Mouse (Mus musculus) kidney, embryonic 15.5 days (tissue): ENCODE data around the gene Smyd3. TPM values are rescaled to one million over a fixed set of nuclear protein-coding genes. Genes with fewer than 3 reads are reported as not detected.

Source experiments
- ATAC-seq: fragments of 200-750 bp; cut with Nextera tagmentation; replicated peaks from 2 replicates; pipeline ENCODE4 v1.8.0; 2017; ENCODE audit warnings: moderate TSS enrichment; ENCODE audit not compliant: low FRiP score
- H3K27ac ChIP-seq: fragments of 300-500 bp; sonication (generic); 2 replicates; pipeline ENCODE4 v1.5.1; 2015; ENCODE audit warnings: mild to moderate bottlenecking, inconsistent platforms
- H3K27me3 ChIP-seq: fragments of 300-500 bp; sonication (generic); 2 replicates; pipeline ENCODE4 v1.6.1; 2015; ENCODE audit warnings: inconsistent platforms
- H3K36me3 ChIP-seq: fragments of 300-500 bp; sonication (generic); 2 replicates; pipeline ENCODE4 v1.6.1; 2015; ENCODE audit warnings: inconsistent platforms
- H3K4me1 ChIP-seq: fragments of 300-500 bp; sonication (generic); 2 replicates; pipeline ENCODE4 v1.6.1; 2015; ENCODE audit warnings: inconsistent platforms
- H3K4me2 ChIP-seq: fragments of 300-500 bp; sonication (generic); 2 replicates; pipeline ENCODE4 v1.6.1; 2015; ENCODE audit warnings: moderate library complexity, mild to moderate bottlenecking, inconsistent platforms
- H3K4me3 ChIP-seq: fragments of 300-500 bp; sonication (generic); replicated peaks from 2 replicates; pipeline ENCODE4 v1.5.1; 2015; ENCODE audit warnings: mild to moderate bottlenecking, inconsistent platforms
- H3K9ac ChIP-seq: fragments of 300-500 bp; sonication (generic); 2 replicates; pipeline ENCODE4 v1.6.1; 2015; ENCODE audit warnings: mild to moderate bottlenecking, inconsistent platforms
- H3K9me3 ChIP-seq: fragments of 300-500 bp; sonication (generic); replicated peaks from 2 replicates; pipeline ENCODE4 v1.6.1; 2016; ENCODE audit warnings: inconsistent platforms
- WGBS: fragments of 180-500 bp; shearing (Covaris S2); methylation state at CpG from one replicate; pipeline ENCODE4 v1.1.7; 2015; ENCODE audit warnings: mixed read lengths; 5-methylcytosine and 5-hydroxymethylcytosine counted together
- polyA plus RNA-seq: library from polyadenylated mRNA; unstranded; fragments of >200 nt; fragmentation: Nextera tagmentation; extraction: Ambion mirVana; gene quantifications from 2 replicates; pipeline ENCODE4 v1.2.1, GENCODE M21; 2015

Gene Smyd3
- polyA plus RNA-seq, 1 experiment from 2014 or later = 21.8 TPM

- Histone ChIP-seq H3K9ac (no peak overlapping the region), H3K4me2 (no peak overlapping the region), H3K27ac (no peak overlapping the region), H3K36me3 (no peaks in the 10 kb centered on the region), H3K27me3 (no peaks in the 10 kb centered on the region), H3K4me3 (no peak overlapping the region), H3K4me1 (no peaks in the 10 kb centered on the region), H3K9me3 (no peaks in the 10 kb centered on the region)
- no peak for ATAC-seq
- WGBS = 75% methylated on average over 9 of the region's 9 CpGs
Measured at GRCm38 (mm10) chr1:178961661-178962060, 556.2 kb downstream of the Smyd3 start.

DNA sequence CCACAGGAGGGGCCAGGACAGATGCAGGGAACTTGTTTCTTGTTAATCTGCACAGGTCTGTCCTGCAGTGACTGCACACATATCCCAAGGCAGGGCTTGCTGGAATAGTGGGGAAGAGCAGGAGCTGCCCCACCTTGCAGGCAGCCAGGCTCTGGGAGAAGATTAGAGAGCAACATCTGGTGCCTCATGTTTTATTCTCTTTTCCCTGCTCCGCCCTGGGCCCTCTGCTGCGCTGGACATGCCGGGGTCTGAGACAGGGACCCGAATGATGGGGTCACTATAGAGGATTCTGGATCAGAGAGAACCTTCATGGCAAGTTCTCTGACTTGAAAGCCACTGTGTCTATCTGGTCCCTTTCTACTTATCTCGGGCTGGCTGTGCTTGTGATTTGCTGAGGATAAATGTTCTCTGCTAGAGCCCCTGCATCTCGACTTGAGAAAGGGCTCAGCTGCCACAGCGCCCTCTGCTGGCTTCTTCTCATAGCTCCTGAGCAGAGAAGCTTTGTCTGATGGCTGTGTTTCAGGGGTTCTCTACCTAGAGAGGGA lies 557.8 kb downstream of the Smyd3 start:
- Histone ChIP-seq H3K4me1 (no peaks in the 10 kb centered on the region), H3K4me3 (no peak overlapping the region), H3K27me3 (no peaks in the 10 kb centered on the region), H3K9ac (no peak overlapping the region), H3K36me3 (no peaks in the 10 kb centered on the region), H3K9me3 (no peaks in the 10 kb centered on the region), H3K27ac (no peak overlapping the region), H3K4me2 (no peak overlapping the region)
- 46% methylated on average over 7 of the region's 7 CpGs for WGBS
- peak; percentile 54 for ATAC-seq

DNA sequence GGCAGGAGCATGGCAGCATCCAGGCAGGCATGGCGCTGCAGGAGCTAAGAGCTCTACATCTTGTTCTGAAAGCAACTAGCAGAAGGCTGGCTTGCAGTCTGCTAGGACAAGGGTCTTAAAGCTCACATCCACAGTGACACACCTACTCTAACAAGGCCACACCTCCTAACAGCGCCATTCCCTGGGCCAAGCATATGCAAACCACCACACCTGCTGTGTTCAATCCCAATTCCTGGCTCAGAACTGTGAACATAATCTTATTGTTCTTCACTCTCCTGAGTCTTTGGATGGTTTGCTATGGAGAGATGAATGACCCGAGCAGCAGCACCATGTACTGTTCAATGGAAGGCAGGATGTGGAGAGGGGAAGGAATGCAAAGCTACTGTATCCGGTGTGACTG lies 559.2 kb downstream of the Smyd3 start:
- no peak overlapping the region for H3K27ac ChIP-seq
- H3K9me3 ChIP-seq = no peaks in the 10 kb centered on the region
- ATAC-seq = no peak
- WGBS = 87% methylated on average over 4 of the region's 4 CpGs
- no peaks in the 10 kb centered on the region for H3K27me3 ChIP-seq
- H3K4me1 ChIP-seq = no peaks in the 10 kb centered on the region
- H3K4me3 ChIP-seq = no peak overlapping the region
- H3K36me3 ChIP-seq = no peaks in the 10 kb centered on the region
- no peak overlapping the region for H3K4me2 ChIP-seq
- H3K9ac ChIP-seq = no peak overlapping the region

DNA sequence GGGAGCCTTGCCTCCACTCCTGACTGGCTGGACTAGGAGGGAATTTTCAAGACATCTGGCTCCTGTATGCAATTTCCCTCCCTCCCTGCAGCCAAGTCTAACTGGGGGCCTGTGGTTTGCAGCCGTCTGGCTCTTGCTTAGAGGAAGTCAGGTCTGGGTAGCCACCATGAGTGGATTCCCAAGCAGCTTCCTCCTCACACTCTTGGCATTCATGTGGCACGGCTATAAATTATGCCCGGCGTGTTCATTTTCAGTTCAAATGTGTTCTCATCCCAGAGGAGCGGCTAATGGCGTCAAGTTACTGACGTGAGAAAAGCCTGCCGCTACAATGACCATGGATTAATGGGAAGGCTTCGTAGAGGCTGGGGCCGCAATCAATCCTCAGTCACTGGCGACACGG lies 564.9 kb downstream of the Smyd3 start:
- Histone ChIP-seq H3K4me1 (peaks cover 8% of the 10 kb centered on the region), H3K27me3 (no peaks in the 10 kb centered on the region), H3K27ac (0 out of 2 replicates have a peak overlapping the region, but pooled peaks have one; percentile 2), H3K9ac (no peak overlapping the region), H3K4me3 (no peak overlapping the region), H3K4me2 (no peak overlapping the region), H3K9me3 (0 out of 2 replicates have a peak, but pooled peaks cover 10% of the 10 kb centered on the region), H3K36me3 (no peaks in the 10 kb centered on the region)
- no peak for ATAC-seq
- 26% methylated on average over 12 of the region's 12 CpGs for WGBS

GRCm38 (mm10) chr1:178942251-178942963 lies 575.4 kb downstream of the Smyd3 start:
- Histone ChIP-seq H3K4me1 (peaks cover 3% of the 10 kb centered on the region; the same call in 1 of the 2 replicates), H3K9me3 (no peaks in the 10 kb centered on the region), H3K27me3 (no peaks in the 10 kb centered on the region), H3K27ac (no peak overlapping the region), H3K9ac (no peak overlapping the region), H3K4me3 (no peak overlapping the region), H3K4me2 (no peak overlapping the region), H3K36me3 (no peaks in the 10 kb centered on the region)
- ATAC-seq = no peak
- 34% methylated on average over 7 of the region's 7 CpGs for WGBS

- Histone ChIP-seq H3K9ac (no peak overlapping the region), H3K27me3 (no peaks in the 10 kb centered on the region), H3K4me2 (no peak overlapping the region), H3K9me3 (no peaks in the 10 kb centered on the region), H3K27ac (no peak overlapping the region), H3K4me1 (peaks cover 11% of the 10 kb centered on the region), H3K36me3 (no peaks in the 10 kb centered on the region), H3K4me3 (no peak overlapping the region)
- no peak for ATAC-seq
- WGBS = 88% methylated on average over 4 of the region's 4 CpGs
Measured at GRCm38 (mm10) chr1:178940353-178940752, 577.5 kb downstream of the Smyd3 start.

DNA sequence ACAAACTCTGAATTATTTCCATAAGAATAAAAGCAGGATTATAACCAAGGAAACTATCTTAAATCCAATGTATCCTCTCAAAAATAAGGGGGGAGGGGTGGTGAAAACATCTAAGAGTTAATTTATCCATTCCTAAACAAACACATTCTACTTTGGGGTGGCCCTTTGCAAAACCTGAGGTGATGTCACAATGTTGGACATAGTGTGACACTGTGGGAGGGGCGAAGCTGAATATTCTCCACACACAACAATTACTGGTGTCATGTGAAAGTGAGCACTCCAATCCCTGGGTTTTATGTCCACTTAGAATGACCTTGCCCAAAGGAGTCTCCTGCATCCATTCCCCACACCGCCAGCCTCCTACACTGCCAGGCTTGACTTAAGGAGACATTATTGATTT lies 580.9 kb downstream of the Smyd3 start:
- no peak overlapping the region for H3K27ac ChIP-seq
- peaks cover 12% of the 10 kb centered on the region for H3K36me3 ChIP-seq
- no peak overlapping the region for H3K4me3 ChIP-seq
- no peak overlapping the region for H3K9ac ChIP-seq
- H3K9me3 ChIP-seq = no peaks in the 10 kb centered on the region
- H3K27me3 ChIP-seq = no peaks in the 10 kb centered on the region
- no peak overlapping the region for H3K4me2 ChIP-seq
- peaks cover 8% of the 10 kb centered on the region; the same call in 1 of the 2 replicates for H3K4me1 ChIP-seq
- WGBS = 77% methylated on average over 2 of the region's 2 CpGs
- 0 out of 2 replicates have a peak, but pooled peaks have one; percentile 40 for ATAC-seq

DNA sequence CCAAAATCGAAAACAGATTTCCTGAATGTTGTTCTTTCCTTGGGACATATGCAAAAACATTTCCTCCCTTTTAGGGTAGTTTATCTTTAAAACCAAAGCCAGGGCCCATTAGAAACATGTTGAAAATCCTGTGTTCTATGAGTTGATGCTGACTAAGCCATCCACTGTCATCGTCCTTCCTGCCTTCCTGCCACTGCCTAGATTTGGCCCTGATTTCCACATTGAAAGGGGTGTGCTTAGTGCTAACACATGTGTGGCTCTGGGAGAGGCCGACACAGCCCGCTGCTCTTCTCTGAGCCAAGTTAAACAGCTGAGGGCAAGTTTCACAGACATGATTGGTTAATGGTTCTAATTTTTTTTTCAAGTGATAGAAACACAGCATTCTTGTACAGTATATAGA lies 581.4 kb downstream of the Smyd3 start:
- H3K27me3 ChIP-seq = no peaks in the 10 kb centered on the region
- H3K4me2 ChIP-seq = no peak overlapping the region
- no peak overlapping the region for H3K9ac ChIP-seq
- H3K4me3 ChIP-seq = no peak overlapping the region
- H3K36me3 ChIP-seq = peaks cover 12% of the 10 kb centered on the region
- H3K4me1 ChIP-seq = peaks cover 8% of the 10 kb centered on the region; the same call in 1 of the 2 replicates
- 0 out of 2 replicates have a peak, but pooled peaks have one; percentile 44 for ATAC-seq
- WGBS = 39% methylated on average over 4 of the region's 4 CpGs
- H3K27ac ChIP-seq = no peak overlapping the region
- no peaks in the 10 kb centered on the region for H3K9me3 ChIP-seq

GRCm38 (mm10) chr1:178933953-178934637 lies 583.7 kb downstream of the Smyd3 start:
- Histone ChIP-seq H3K9ac (no peak overlapping the region), H3K4me2 (no peak overlapping the region), H3K36me3 (peaks cover 22% of the 10 kb centered on the region), H3K27me3 (no peaks in the 10 kb centered on the region), H3K9me3 (no peaks in the 10 kb centered on the region), H3K27ac (no peak overlapping the region), H3K4me1 (peaks cover 8% of the 10 kb centered on the region; the same call in 1 of the 2 replicates), H3K4me3 (no peak overlapping the region)
- ATAC-seq = no peak
- 77% methylated on average over 6 of the region's 6 CpGs for WGBS

DNA sequence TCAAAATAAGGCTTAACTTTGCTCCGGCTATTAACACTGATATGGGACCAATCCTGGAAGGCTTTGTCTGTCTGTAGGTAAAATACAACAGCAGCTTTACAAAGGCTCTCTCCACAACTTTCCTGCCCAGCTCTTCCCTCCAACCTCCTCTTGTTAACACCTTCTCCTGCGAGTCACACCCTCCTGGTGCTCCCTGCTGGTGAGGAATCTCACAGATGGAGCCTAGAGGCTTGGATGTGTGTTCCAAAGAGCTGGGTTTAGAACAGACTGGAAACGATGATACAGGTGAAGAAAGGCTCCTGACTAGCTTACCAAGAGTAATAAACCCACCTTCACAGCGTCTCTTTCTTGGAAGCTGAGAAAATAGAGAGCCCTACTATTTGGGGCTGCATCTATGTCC lies 588.3 kb downstream of the Smyd3 start:
- H3K27ac ChIP-seq = no peak overlapping the region
- no peaks in the 10 kb centered on the region for H3K4me1 ChIP-seq
- no peak overlapping the region for H3K4me3 ChIP-seq
- H3K9me3 ChIP-seq = no peaks in the 10 kb centered on the region
- 53% methylated on average over 4 of the region's 4 CpGs for WGBS
- ATAC-seq = no peak
- peaks cover 27% of the 10 kb centered on the region for H3K36me3 ChIP-seq
- H3K4me2 ChIP-seq = no peak overlapping the region
- no peak overlapping the region for H3K9ac ChIP-seq
- no peaks in the 10 kb centered on the region for H3K27me3 ChIP-seq

DNA sequence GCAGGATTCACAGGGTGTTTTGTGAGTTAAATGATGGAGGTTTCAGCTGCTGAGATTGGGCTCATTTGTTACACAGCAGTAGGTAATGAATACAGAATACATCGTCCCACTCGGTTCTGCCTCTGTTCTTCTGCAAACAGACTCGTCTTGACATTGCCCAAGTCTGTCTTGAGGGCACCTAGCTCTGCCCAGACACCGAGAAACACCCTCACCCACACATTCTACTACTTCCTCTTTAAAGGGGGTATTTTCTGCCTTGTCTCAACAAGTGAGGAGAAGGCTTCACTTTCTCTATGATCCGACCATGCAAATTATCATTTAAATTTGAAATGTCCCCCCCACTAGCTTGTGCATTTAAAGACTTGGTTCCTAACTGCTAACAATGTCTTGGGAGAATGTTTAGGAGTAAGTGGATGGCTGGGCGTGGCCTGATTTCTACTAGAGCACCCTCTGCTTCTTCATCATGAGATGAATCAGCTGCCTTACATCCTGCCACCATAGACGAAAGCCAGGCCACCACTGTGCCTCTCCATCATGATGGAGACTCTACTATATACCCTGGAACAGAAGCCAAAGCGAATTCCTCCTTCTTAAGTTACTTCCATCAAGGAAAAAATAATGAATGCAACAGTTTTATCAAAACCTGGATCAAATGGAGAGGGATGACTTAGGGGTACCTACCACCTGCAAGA lies 593.2 kb downstream of the Smyd3 start:
- Histone ChIP-seq H3K4me2 (no peak overlapping the region), H3K9me3 (no peaks in the 10 kb centered on the region), H3K27me3 (no peaks in the 10 kb centered on the region), H3K4me1 (no peaks in the 10 kb centered on the region), H3K4me3 (no peak overlapping the region), H3K27ac (no peak overlapping the region), H3K36me3 (peaks cover 14% of the 10 kb centered on the region), H3K9ac (no peak overlapping the region)
- ATAC-seq = no peak
- 76% methylated on average over 8 of the region's 8 CpGs for WGBS
